Mouse (Mus musculus) activated CD4-positive, CD25-positive, alpha-beta regulatory T cell, adult 4 months (primary cell): ENCODE measurements around the gene Nr3c2. TPM values are rescaled to one million over a fixed set of nuclear protein-coding genes. Genes with fewer than 3 reads are reported as not detected.
A peak's percentile ranks its signal among the peaks of the same experiment; 100 is the strongest.

Experiments used
- ATAC-seq: one replicate; pipeline ENCODE4 v1.8.0; 2017
- polyA plus RNA-seq, 2 experiments: library from polyadenylated mRNA; unstranded; fragments of 100-300 nt; shearing (Covaris generic); gene quantifications; one replicate each; pipeline ENCODE4 v1.2.1; 2017

Nr3c2 gene
- polyA plus RNA-seq, 2 experiments from 2014 or later = 1.7 to 2.8 TPM

GRCm38 (mm10) chr8:77261215-77261614, 362.0 kb downstream of the Nr3c2 start:
- ATAC-seq = no peak

- ATAC-seq = no peak
These were observed 363.2 kb downstream of the Nr3c2 start for GRCm38 (mm10) chr8:77262216-77263009.

- ATAC-seq = peak; percentile 84
These were observed 368.7 kb downstream of the Nr3c2 start for GRCm38 (mm10) chr8:77267941-77268405.

GRCm38 (mm10) chr8:77272136-77272535, 372.9 kb downstream of the Nr3c2 start:
- ATAC-seq = no peak

GRCm38 (mm10) chr8:77275571-77275970, 376.3 kb downstream of the Nr3c2 start:
- ATAC-seq = no peak

GRCm38 (mm10) chr8:77276827-77277226, 377.6 kb downstream of the Nr3c2 start:
- ATAC-seq = no peak

GRCm38 (mm10) chr8:77278246-77278645, 379.0 kb downstream of the Nr3c2 start:
- no peak for ATAC-seq

GRCm38 (mm10) chr8:77279977-77280376, 380.7 kb downstream of the Nr3c2 start:
- no peak for ATAC-seq

- peak; percentile 59 for ATAC-seq
These were observed 383.5 kb downstream of the Nr3c2 start for GRCm38 (mm10) chr8:77282605-77283236.

- no peak for ATAC-seq
These were observed 385.2 kb downstream of the Nr3c2 start for GRCm38 (mm10) chr8:77284473-77284872.

GRCm38 (mm10) chr8:77288065-77288464, 388.8 kb downstream of the Nr3c2 start:
- ATAC-seq = no peak

- ATAC-seq = no peak
These were observed 389.2 kb downstream of the Nr3c2 start for GRCm38 (mm10) chr8:77288492-77288891.

GRCm38 (mm10) chr8:77292120-77292519, 392.9 kb downstream of the Nr3c2 start:
- peak; percentile 30 for ATAC-seq

- ATAC-seq = peak; percentile 71
These were observed 393.4 kb downstream of the Nr3c2 start for GRCm38 (mm10) chr8:77292649-77293048.

GRCm38 (mm10) chr8:77294599-77294998, 395.4 kb downstream of the Nr3c2 start:
- no peak for ATAC-seq
